27 mouse cellular contexts compared by ENCODE assay signal in the genomic region with DNA sequence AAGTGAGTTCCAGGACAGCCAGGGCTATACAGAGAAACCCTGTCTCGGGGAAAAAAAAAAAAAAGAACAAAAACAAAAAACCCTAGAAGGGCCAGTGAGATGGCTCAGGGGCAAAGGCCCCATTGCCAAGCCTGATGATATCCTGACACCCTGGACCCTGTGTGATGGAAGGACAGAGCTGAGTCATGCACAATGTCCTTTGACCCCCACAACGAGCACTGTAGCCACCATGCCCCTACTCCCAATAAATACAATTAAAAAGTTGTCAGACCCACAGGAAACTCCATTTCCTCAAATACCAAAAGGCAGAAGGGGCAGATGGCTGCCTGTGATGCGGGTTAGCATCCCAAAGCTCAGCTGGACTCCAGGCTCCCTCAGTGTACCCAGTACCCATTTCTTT. TPM values are rescaled to one million over a fixed set of nuclear protein-coding genes. Genes with fewer than 3 reads are reported as not detected.
A peak's percentile ranks its signal among the peaks of the same experiment; 100 is the strongest.
DNase-seq lines count a peak whose midpoint lies in the region; ATAC-seq and TF ChIP-seq lines count a peak whose summit lies in the region.
"Had no signal": no experiment of that assay in that cellular context is flagged by ENCODE, and none has a peak within 500 bp of the region (broad histone marks: within the 10 kb centered on the region; RNA-seq: fewer than 3 reads in every experiment).

No protein-coding gene starts in this region.

- TF ChIP-seq POLR2A in heart, adult 2 months (IDR thresholded peaks at IDR 0.05; ENCODE audit: insufficient read depth, low read depth, low read length): no peak

- 0 out of 2 replicates have a peak, but pooled peaks cover 2% of the 10 kb centered on the region for H3K36me3 ChIP-seq in heart, adult 2 months (ENCODE audit: control insufficient read depth, insufficient read depth, low read length)
- peaks cover 5% of the 10 kb centered on the region for H3K36me3 ChIP-seq in heart, embryonic 16.5 days (ENCODE audit: control insufficient read depth, insufficient read depth)
- H3K36me3 ChIP-seq: forebrain, embryonic 15.5 days; liver, embryonic 12.5 days had no signal

- H3K9me3 ChIP-seq in heart, embryonic 16.5 days (replicated peaks; ENCODE audit: control insufficient read depth, low read length): no peaks in the 10 kb centered on the region
- H3K9me3 ChIP-seq: embryonic facial prominence, embryonic 13.5 days; forebrain, embryonic 10.5 days; forebrain, embryonic 15.5 days; liver, embryonic 12.5 days; stomach, embryonic 15.5 days had no signal

- no peak for TF ChIP-seq CTCF in heart, adult 2 months (IDR thresholded peaks at IDR 0.05)

- no peak overlapping the region for H3K4me3 ChIP-seq in heart, adult 2 months
- H3K4me3 ChIP-seq in heart, embryonic 16.5 days (ENCODE audit: low read length): no peak overlapping the region
- H3K4me3 ChIP-seq: embryonic facial prominence, embryonic 13.5 days; forebrain, embryonic 10.5 days; forebrain, embryonic 15.5 days; gastrocnemius, adult 2 months; liver, embryonic 12.5 days; stomach, embryonic 15.5 days had no signal

- H3K4me2 ChIP-seq in heart, embryonic 16.5 days (ENCODE audit: low read depth, low read length): no peak overlapping the region
- H3K4me2 ChIP-seq: embryonic facial prominence, embryonic 13.5 days; forebrain, embryonic 15.5 days; liver, embryonic 12.5 days; midbrain, embryonic 11.5 days; stomach, embryonic 15.5 days had no signal

- no peak for DNase-seq in heart, adult 2 months
- no peak for DNase-seq in heart, postnatal 25 days (ENCODE audit: low spot score)
- DNase-seq in heart, postnatal 14 days: no peak
- peak; percentile 38 for DNase-seq in kidney, postnatal 14 days
- DNase-seq in kidney, adult 9 months: no peak
- DNase-seq: adrenal gland, postnatal 14 days; B cell, adult 2 months; cerebellum, adult 18-20 months; cerebellum, postnatal 10 days; gastrocnemius, adult 2 months; gastrocnemius, postnatal 36 days; kidney, adult 18-20 months; layer of hippocampus, postnatal 36 days; left cerebral cortex, postnatal 4 days; liver, postnatal 0 days; lung, postnatal 36 days; right cerebral cortex, postnatal 25 days; thymus, adult 18-20 months had no signal

- no peak for ATAC-seq in heart, embryonic 16.5 days (replicated peaks; ENCODE audit: extremely low read depth, insufficient read depth, low FRiP score)
- ATAC-seq: forebrain, embryonic 15.5 days; hindbrain, embryonic 16.5 days; liver, embryonic 12.5 days; liver, postnatal 0 days; midbrain, embryonic 16.5 days had no signal

- H3K27me3 ChIP-seq in heart, adult 2 months (ENCODE audit: control insufficient read depth, insufficient read depth, low read length): no peaks in the 10 kb centered on the region
- H3K27me3 ChIP-seq in heart, embryonic 16.5 days (ENCODE audit: control insufficient read depth, insufficient read depth, low read length): no peaks in the 10 kb centered on the region
- H3K27me3 ChIP-seq: embryonic facial prominence, embryonic 13.5 days; forebrain, embryonic 15.5 days; liver, embryonic 12.5 days; stomach, embryonic 15.5 days had no signal

- intact Hi-C loops in heart, adult 2 months (cut with DNase I): no loop called here
- intact Hi-C loops in heart, postnatal 25 days (cut with DNase I): no loop called here
- intact Hi-C loops in heart, postnatal 14 days (cut with DNase I): no loop called here

- H3K4me1 ChIP-seq in heart, adult 2 months (ENCODE audit: control insufficient read depth, insufficient read depth, low read length): peaks cover 5% of the 10 kb centered on the region
- H3K4me1 ChIP-seq in heart, embryonic 16.5 days (ENCODE audit: control insufficient read depth, insufficient read depth, low read length): peaks cover 4% of the 10 kb centered on the region; the same call in 1 of the 2 replicates
- H3K4me1 ChIP-seq: embryonic facial prominence, embryonic 13.5 days; forebrain, embryonic 15.5 days; stomach, embryonic 15.5 days had no signal

- WGBS in heart, adult 2 months: 35% methylated on average over 3 of the region's 3 CpGs
- 66% methylated on average over 3 of the region's 3 CpGs for whole genome bisulfite sequencing in heart, embryonic 16.5 days

- no peak overlapping the region for H3K9ac ChIP-seq in heart, adult 2 months (ENCODE audit: low read depth, low read length)
- H3K9ac ChIP-seq in heart, embryonic 16.5 days (ENCODE audit: low read length): no peak overlapping the region
- H3K9ac ChIP-seq: embryonic facial prominence, embryonic 13.5 days; forebrain, embryonic 15.5 days; liver, embryonic 12.5 days; liver, postnatal 0 days; stomach, embryonic 15.5 days had no signal

- peak overlapping the region; percentile 65 for H3K27ac ChIP-seq in heart, adult 2 months
- peak overlapping the region; percentile 62 for H3K27ac ChIP-seq in heart, embryonic 16.5 days (ENCODE audit: low read length)
- H3K27ac ChIP-seq: forebrain, embryonic 10.5 days; forebrain, embryonic 15.5 days; gastrocnemius, adult 2 months; liver, embryonic 12.5 days; stomach, embryonic 15.5 days had no signal

- no peaks in the 10 kb centered on the region for H3K79me2 ChIP-seq in heart, adult 2 months (replicated peaks; ENCODE audit: control insufficient read depth, insufficient read depth, low read length)

- no peak for TF ChIP-seq EP300 in heart, adult 2 months (IDR thresholded peaks at IDR 0.05; ENCODE audit: insufficient read depth, low read depth, low read length)

RNA-seq across cellular contexts. Expression of gene Tfdp2, which starts 37.0 kb away (rescaled TPM):
- total RNA-seq in heart, adult 2 months (2021): 100 to 1,000 TPM in 1 of 2 experiments, 10 to 100 TPM in 1; 83.4 to 131 TPM
- 18.5 and 27.4 TPM in 2 replicates for polyA plus RNA-seq in heart, adult 2 months (2012; rRNA removed)
- 10 to 100 TPM; 94.8 to 98.9 TPM for total RNA-seq in heart, postnatal 25 days (2021)
- polyA plus RNA-seq in heart, embryonic 16.5 days (2015; fragmentation: Nextera tagmentation; extraction: Ambion mirVana): 33.2 and 34.2 TPM in 2 replicates
- 100 to 1,000 TPM in 1 of 2 experiments, 10 to 100 TPM in 1; 80.4 to 101 TPM for total RNA-seq in heart, postnatal 14 days (2021)

RNA-seq across cellular contexts. Expression of gene Gk5, which starts 39.9 kb away (rescaled TPM):
- total RNA-seq in heart, adult 2 months (2021): 1 to 10 TPM; 2.7 to 3.1 TPM
- 2.0 and 3.4 TPM in 2 replicates for polyA plus RNA-seq in heart, adult 2 months (2012; rRNA removed)
- total RNA-seq in heart, postnatal 25 days (2021): 1 to 10 TPM; 3.4 to 4.1 TPM
- 2.6 and 2.9 TPM in 2 replicates for polyA plus RNA-seq in heart, embryonic 16.5 days (2015; fragmentation: Nextera tagmentation; extraction: Ambion mirVana)
- total RNA-seq in heart, postnatal 14 days (2021): 1 to 10 TPM; 4.9 to 6.3 TPM
